Mouse (Mus musculus) G1E-ER4 (cell line): Measurements from ENCODE around the gene Slc5a5. TPM values are rescaled to one million over a fixed set of nuclear protein-coding genes. Genes with fewer than 3 reads are reported as not detected.

Experiments
- GATA1 ChIP-seq: IDR thresholded peaks from one replicate; pipeline ENCODE4 v1.8.0; 2012; ENCODE audit warnings: low read length, inconsistent platforms
- polyA plus RNA-seq: library from polyadenylated mRNA; stranded (reverse); fragments of >175 nt; gene quantifications from 2 replicates; pipeline ENCODE4 v1.2.3, GENCODE M21; 2012

Slc5a5 gene
- polyA plus RNA-seq, 1 experiment = 0.10 TPM

DNA sequence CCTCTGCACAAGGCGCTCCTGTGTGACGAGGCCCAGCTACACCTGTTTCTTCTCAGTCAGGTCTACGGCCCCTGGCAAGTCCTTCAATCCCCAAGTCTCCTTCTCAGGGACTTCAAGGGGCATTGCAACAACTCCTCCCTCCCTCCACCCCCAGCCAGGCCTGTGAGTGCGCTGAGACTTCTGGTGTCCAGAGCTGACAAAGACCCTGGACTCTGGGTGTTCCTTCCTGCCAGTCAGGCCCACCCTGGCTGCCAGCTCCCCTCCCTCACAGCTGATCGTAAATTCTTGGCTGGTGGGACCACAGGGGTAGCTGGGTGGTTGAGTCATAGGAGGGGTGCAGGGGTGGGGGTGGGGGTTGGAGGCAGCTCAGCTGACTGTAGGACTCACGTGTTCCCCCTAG lies 40.7 kb downstream of the Slc5a5 start:
- no peak for TF ChIP-seq GATA1

DNA sequence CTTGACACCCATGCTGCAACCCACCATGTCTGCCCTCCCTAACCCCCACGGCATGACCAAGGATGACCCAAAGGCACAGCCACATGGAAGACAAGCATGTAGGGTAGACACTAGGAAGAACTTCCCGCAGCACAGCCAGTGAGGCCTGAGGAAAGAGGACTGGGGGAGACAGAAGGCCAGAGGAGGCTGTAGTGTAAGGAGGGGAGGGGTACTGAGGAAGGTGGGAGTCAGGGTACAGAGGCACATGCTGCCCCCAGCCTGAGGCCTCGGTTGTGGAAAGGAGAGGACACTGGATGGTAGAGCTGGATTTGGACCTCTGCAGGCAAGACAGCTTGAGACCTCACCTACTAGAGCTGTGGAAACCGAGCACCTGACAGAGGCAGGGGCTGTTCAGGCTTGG lies 41.6 kb downstream of the Slc5a5 start:
- TF ChIP-seq GATA1 = no peak

DNA sequence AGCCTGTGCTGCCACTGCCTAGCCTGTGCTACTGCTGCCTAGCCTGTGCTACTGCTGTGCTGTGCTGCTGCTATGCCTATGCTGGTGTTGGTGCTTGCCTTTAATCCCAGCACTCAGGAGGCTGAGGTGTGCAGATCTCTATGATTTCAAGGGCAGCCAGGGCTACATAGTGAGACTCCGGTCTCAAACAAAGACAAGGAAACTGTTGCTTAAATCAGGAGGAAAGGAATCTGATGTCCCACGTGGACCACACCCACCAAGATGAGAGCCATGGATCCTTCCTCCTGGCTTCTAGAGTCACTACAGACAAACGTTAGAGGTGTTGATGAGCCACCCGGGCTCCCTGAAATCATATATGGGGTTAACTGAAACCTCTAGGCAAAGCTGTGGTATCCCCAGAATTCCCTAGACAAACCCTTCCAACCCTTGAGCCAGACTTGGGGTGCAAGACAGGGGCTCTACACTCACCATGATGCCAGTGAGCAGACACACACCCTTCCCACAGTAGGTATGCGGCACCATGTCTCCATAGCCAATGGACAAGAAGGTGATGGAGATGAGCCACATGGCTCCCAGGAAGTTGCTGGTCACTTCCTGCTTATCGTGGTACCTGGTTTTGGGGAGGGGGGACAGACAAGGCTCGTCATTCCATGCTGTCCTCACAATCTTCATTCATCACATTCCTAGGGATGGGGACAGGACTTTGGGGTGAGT lies 42.3 kb downstream of the Slc5a5 start:
- no peak for TF ChIP-seq GATA1

DNA sequence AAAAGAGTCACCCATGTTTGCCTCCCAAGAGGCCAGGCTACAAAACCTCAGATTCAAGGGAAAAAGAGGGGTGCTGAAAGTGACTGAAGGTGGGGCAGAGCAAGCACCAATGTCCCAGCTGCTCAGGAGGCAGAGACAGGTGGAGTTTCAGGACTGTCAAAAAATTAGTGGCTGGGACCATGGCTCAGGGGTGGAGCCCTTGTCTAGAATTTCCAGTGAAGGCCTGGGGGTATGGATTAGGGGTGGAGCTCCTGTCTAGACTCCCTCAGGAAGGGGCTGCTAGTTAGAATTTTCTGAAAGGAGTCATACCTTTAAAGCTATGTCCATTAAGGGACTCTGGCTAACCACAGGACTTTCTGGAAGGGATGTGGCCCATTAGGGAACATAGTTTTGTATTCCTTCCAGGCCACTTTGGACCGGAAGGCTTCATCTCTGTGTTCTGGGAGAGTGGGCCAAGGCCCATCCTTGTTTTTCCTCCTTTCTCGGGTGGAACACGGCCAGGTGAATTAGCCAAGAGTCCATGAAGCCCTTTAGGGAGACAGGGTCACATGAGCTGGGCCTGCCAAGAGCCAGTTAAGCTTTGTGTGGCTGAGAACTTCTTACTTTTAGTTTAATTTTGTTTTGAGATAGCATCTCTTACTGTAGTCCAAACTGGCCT lies 43.1 kb downstream of the Slc5a5 start:
- TF ChIP-seq GATA1 = no peak

DNA sequence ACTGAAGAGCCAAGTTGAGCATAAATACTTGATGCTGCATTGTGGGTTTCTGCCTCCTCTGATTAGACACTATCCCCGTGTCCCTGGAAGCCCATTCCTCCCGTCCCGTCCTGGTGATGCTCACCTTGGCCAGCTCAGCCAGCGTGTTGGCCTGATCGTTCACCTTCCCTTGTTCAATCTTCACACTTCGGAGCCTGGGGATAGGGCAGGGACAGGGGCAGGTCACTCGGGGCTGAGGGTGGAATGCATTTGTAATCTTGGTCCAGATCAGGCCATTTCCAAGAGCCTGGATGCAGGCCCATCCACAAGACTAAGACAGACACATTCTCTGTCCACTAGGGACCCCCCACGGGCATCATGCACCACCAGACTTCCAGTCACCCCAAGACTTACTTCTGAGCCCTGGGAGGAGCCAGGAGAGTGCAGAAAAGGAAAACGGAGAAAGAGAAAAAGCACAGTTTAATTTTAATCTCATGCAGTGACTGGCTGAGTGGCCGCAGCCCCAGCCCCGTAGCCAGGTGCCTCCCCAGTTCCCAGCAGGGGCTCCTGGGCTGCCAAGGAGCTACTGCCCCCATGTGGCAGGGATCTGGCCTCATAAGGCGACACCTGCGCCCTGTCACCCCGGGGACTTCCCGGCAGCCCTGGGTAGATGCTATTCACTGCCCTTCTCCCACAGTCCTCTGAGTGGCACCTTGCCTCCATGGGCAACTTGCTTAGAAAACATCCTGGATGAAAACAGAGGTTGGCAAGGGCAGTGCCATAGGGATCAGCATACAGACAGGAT lies 46.0 kb downstream of the Slc5a5 start:
- no peak for TF ChIP-seq GATA1

DNA sequence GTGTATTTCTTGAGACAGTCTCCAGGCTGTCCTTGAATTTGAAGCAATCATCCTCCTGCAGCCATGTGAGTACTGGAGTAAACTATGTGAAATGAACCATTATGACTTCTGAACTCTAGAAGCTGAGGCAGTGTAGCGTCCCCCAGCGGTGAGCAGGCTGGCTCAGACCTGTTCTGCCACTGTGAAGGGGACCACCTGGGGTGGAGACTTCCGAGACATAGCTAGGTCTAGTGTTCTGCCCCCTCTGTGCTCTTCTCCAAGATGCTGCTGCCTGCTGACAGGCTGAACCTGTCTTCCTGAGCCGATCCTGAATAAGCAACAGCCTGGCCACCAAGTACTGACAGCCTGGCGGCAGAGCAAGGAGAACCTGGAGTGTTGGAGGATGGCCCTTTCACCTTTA lies 47.4 kb downstream of the Slc5a5 start:
- no peak for TF ChIP-seq GATA1

DNA sequence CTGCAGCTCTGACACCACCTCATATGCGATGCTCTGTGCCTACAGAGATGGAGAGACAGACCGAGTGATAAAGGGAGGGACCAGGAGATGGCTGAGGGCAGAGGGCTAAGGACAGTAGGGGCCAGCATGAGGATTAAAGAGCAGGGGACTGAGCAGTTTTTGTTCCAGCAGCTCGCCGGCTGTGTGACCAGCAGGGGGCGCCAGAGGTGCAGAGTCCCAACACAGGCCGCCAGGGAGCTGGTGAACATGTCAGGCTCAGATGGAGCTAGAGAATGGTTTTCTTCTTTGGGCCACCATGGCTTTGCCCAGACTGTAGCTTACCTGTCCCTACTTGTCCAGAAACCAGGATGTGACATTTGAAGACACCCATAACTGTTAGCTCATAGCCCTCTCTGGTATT lies 48.0 kb downstream of the Slc5a5 start:
- no peak for TF ChIP-seq GATA1

DNA sequence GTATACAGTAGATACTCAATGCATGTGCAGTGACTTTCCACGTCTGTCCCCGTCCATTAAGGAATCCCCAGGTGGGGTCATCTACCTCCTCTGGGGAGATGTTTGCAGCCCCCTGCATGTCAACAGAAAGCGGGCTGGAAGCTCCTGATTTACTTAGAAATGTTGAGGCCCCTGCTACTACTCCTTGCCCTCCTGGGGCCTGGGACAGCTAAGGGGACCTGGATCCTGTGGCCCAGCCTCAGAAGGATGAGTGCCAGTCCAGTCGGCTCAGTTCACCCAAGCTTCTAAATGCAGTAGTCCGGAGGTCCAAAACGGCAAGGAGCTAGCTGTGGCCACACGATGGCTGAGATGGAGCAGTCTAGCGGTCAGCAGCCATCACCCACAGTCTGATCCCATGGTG lies 48.6 kb downstream of the Slc5a5 start:
- no peak for TF ChIP-seq GATA1

DNA sequence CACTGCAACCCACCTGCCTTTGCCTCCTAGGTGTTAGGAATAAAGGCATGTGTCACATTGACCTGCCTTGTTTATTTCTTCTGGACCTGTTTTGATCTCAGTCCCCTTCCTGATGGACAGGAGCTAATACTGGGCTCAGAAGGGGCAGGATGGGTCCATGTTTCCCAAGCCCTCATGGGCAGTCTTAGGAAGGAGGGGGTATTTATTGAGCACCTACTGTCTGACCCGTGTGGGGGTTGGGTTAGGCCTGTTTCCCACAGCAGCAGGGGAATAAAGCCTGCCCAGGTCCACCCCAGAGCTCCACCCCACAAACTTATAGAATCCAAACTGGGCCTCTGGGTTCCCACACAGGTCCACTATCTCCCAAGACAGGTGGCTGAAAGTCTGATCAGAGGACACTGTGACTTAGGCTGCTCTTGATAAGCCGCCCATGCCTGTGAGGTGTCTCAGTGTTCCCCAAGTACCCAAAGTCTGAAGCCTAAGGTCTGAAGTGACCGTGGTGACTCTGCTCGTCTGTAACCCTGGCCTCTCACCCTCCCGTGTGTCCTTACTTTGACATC lies 49.3 kb downstream of the Slc5a5 start:
- no peak for TF ChIP-seq GATA1

DNA sequence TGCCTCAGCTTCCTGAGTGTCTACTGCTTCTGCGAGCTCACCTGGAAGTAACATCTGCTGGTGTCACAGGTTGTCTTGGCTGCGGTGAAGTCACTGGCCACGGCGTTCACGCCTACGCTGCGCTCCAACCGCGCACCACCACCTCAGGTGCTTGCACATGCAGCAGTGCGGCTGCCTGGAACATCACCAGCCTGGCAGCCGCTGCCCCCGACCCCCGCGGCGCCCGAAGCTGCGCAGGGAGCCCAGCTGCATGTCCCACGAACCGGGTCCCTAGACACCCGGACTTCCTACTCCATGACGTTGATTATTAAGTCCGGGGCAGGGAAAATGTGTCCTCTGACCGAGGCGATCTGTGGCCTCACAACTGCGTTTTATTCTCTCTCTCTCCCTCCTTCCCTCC lies 50.1 kb downstream of the Slc5a5 start:
- TF ChIP-seq GATA1 = no peak

DNA sequence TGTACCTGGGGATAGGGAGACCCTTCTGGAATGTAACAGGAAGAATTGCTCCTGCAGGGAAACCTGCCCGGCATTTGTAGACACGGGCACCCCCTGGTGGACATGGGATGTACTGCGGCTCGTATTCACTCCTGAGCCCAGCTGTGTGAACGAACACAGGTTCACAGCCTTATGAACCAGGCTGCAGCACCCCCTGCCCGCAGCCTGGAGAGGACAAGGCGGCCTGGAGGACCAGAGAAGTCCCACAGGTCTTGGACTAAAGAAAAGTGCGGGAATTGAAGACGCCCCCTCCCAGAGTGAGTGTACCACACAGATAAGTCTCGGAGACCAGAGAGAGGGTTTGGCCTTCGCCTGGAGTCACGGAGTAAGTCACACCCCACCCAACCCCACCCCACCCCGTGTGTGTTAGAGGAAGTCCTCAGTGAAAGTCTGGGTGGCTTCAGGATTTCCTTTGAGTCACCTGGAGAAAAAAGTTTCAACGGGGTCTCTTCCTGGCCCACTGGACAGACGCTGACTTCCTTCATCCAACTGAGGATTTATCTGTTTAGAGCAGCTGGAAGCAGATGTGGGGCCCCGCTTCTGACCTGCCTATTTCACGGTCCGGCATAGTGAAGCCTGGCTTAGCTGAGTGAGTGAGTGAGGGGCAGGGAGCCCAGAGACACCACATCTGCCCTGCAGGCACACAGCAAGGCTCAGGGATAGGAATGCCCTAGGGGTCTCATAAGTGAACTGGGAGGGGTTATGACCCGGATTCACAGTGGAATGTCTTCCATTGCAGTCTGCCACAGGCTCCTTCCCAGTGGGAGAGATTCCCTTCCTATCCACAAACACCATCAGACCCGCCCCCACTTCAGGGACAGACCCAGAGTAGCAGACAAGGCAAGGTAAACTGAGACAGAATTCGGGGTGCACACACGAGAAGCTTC lies 51.1 kb downstream of the Slc5a5 start:
- TF ChIP-seq GATA1 = no peak

DNA sequence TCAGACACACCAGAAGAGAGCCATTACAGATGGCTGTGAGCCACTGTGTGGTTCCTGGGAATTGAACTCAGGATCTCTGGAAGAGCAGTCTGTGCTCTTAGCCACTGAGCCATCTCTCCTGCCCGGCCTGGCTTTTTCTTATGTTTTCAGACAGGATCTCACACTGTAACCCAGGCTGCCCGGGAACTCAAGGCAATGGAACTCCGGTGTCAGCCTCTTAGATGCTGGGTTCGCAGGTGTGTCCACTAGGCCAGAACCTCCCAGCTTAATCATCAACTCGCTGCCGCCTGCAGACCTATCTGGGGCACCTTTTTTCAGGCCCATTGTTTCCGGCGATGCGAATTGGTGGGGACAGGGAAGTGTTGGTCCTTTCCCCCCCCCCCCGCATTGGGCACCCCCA lies 52.0 kb downstream of the Slc5a5 start:
- no peak for TF ChIP-seq GATA1

DNA sequence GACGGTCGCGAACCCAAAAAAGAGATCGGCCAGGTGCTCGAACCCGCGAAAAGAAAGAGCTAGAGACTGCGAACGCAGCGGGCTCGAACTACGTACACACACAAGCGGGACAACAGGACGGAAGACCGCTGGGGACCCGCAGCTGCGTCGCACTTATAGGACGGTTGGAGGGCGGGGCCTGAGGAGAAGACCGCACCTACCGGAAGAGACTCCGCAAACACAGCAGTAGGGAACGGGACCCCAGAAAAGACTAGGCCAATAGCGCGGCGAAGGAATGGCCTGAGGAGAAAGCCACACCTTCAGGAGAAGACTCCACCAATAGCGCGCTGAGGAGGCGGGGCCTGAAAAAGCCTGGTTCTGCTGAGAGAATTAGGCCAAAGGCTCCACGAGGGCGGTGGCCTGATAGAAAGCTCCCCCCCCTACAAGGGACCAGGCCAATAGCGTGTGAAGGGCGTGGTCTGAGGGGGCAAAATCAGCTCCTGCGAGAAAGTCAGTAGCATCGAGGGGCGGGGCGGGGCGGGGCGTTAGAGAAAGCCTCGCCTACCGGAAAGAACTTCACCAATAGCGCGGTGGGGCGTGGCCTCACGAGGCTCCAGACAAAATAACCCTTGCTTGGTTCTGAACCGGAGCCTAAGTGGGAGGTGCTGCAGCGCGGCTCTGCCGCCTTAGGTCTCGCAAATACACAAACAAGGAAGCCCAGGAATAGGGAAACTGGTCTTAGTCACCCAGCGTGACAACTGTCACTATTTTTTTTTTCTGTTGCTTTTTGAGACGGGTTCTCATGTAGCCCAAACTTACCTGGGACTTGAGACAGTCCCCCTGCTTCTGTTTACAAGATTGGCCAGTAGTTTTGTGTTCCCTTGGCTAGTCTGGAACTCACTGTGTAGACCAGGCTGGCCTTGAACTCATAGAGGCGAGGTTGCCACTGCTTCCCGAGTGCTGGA lies 52.9 kb downstream of the Slc5a5 start, which contains the start of gene Arrdc2:
TSS of gene Arrdc2 (minus strand) at position 313 of the 944 bp plus-strand sequence.
- TF ChIP-seq GATA1 = no peak

DNA sequence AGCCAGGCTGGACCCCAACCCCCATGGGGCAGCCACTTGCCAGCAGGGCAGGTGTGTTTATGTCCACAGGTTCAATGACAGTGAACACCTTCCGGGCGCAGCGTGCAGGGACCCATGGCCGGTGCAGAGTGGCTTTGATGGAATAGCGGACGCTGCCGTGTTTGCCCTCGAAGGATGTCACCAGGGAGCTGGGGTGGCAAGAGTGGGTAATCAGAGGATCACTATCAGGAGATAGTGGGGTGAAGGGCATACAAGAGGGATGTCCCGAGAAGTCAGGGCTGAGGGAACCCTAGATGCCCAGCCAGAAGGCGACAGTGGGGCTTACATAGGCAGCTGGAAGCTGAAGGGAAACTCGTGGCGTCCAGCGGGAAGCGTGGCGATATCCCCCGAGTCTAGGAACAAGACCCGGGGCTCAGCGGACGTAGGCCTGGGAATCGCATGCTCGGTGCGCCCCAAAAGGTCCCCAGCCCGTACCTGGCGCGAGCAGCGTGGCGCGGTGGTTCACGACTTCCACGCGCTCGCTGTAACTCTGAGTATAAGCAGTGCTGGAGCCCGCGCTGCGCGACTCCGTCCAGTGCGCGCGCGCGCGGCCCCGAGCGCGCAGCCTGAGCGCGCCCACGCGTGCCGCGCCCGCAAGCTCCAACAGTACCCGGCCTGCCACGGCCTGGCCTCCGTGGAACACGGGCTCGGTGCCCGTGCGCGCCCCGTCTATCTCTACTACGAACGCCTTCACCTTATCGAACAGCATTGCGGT lies 53.7 kb downstream of the Slc5a5 start:
- no peak for TF ChIP-seq GATA1
